Mouse (Mus musculus) mouse embryonic stem cell (cell line): ENCODE results near the gene G6pc.

Source experiments
- in situ Hi-C, 2 experiments: fragments of 300-500 bp; cut with MboI; formaldehyde crosslinking; loops; 1 replicate in 1 of 2; 3 replicates in 1 of 2; pipeline ENCODE4 v1.14.3; 2019 to 2020; ENCODE audit warnings: low sequenced_read_pairs in 2 of 2, low pct_unique_long_range_greater_than_20kb in 1 of 2, mixed read lengths in 1 of 2; ENCODE audit not compliant: unreplicated experiment in 1 of 2

G6pc gene

GRCm38 (mm10) chr11:101420148-101420547 lies 52.8 kb downstream of the G6pc start:
- in situ Hi-C loops: no loop called here

DNA sequence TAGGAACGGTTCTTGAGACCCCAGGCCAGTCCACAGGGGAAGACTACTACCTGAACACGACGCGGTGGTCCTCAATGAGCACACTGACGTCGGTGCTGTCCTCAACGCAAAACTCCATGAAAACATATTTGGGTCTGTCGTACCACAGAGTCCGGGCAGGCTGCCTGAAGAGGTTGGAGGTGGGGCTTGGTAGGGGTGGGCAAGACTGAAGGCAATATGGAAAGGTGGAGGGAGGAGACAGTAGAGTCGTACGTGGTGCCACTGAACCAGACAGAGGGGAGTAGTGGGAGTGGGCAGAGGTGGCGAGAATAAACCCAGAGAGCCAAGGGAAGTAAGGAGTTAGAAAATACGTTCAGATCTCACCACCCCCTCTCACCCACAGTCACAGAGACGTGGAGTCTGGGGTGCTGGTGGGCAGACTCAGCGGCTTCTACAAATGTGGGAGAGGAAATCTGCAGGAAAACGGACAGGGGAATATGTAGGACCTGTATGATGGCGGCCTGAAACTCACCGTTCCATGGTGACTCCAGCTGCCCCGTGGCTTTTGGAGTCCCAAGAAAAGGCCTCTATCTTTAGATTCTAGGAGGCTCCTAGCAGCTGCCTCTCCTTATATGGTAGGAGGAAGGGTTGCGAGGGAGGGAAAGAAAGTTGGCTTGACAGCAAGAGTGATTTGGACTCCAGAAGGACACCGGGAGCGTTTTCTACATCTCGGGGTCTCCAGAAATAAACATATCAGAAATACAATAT lies 56.9 kb downstream of the G6pc start, which contains the start of gene Gm27029:
TSS of gene Gm27029 (minus strand) at position 692 of the 747 bp plus-strand sequence.
- in situ Hi-C loops: no loop called here

- in situ Hi-C loops: no loop called here
Measured at GRCm38 (mm10) chr11:101424925-101425813, 57.8 kb downstream of the G6pc start, which contains the start of the genes Rundc1 and Ptges3l. TSS of gene Rundc1 (plus strand) at chr11:101425085. TSS of gene Ptges3l (minus strand) at chr11:101425333.

GRCm38 (mm10) chr11:101426165-101426564 lies 58.8 kb downstream of the G6pc start:
- in situ Hi-C loops: no loop called here
